Comparison of ENCODE assay signal across 9 mouse cellular contexts in the genomic region with DNA sequence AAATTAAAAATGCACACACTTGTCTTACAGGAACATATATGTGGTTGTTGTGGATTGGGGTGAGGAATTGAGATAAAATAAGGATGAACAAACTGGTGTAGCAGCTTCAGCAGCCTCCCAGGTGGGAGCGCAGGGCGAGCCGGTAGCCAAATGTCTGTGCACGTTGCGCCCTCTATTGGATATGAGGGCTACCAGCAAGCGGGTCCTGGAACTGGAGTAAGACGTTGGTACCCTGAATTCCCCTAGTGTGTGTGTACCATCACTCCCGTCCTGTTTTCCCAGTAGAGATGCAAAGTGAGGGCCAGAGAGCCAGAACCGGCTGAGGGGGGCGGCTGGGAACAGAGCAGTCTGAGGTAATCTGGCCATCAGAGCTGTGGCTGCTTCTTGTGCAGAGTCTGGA. TPM values are rescaled to one million over a fixed set of nuclear protein-coding genes. Genes with fewer than 3 reads are reported as not detected.
A peak's percentile ranks its signal among the peaks of the same experiment; 100 is the strongest.
DNase-seq lines count a peak whose midpoint lies in the region; TF ChIP-seq lines count a peak whose summit lies in the region.
"Had no signal": no experiment of that assay in that cellular context is flagged by ENCODE, and none has a peak within 500 bp of the region (broad histone marks: within the 10 kb centered on the region; RNA-seq: fewer than 3 reads in every experiment).

No protein-coding gene starts in this region.

- TF ChIP-seq CTCF in spleen, adult 2 months (IDR thresholded peaks at IDR 0.05; ENCODE audit: extremely low read depth, insufficient read depth, insufficient read length, insufficient replicate concordance), result peak; percentile 77; the same call in 1 of the 2 replicates

- no peak for TF ChIP-seq POLR2A in spleen, adult 2 months (IDR thresholded peaks at IDR 0.05; ENCODE audit: low read depth, low read length)

- WGBS in embryonic facial prominence, embryonic 10.5 days, result 8% methylated on average over 10 of the region's 10 CpGs
- WGBS in spleen, adult 2 months, result 4% methylated on average over 10 of the region's 10 CpGs

- H3K27me3 ChIP-seq in embryonic facial prominence, embryonic 10.5 days (replicated peaks; ENCODE audit: low read depth, poor library complexity, severe bottlenecking), result no peaks in the 10 kb centered on the region
- no peaks in the 10 kb centered on the region for H3K27me3 ChIP-seq in spleen, adult 2 months (ENCODE audit: control insufficient read depth, insufficient read depth, low read length)

- no peaks in the 10 kb centered on the region for H3K9me3 ChIP-seq in embryonic facial prominence, embryonic 10.5 days
- H3K9me3 ChIP-seq: lung, embryonic 15.5 days had no signal

- DNase-seq in left cerebral cortex, adult 18-20 months (ENCODE audit: low spot score in 2 of 2), result peak; percentile 76 to 81
- no peak for DNase-seq in left cerebral cortex, adult 8-10 months (ENCODE audit: low spot score in 2 of 2)
- DNase-seq in adipocyte (ENCODE audit: low spot score), result peak; percentile 74
- DNase-seq in embryonic facial prominence, embryonic 10.5 days (ENCODE audit: low spot score), result peak; percentile 70
- DNase-seq in heart, postnatal 4 days, result peak; percentile 84
- peak; percentile 75 for DNase-seq in layer of hippocampus, adult 9-10 months (ENCODE audit: low spot score)
- DNase-seq in lung, postnatal 25 days (ENCODE audit: low spot score), result peak; percentile 79
- DNase-seq in spleen, adult 2 months (ENCODE audit: low read depth in 1 of 2, low spot score in 2 of 2), result peak; percentile 21 to 67

- peaks cover 9% of the 10 kb centered on the region for H3K4me1 ChIP-seq in embryonic facial prominence, embryonic 10.5 days
- no peaks in the 10 kb centered on the region for H3K4me1 ChIP-seq in spleen, adult 2 months (ENCODE audit: control insufficient read depth, insufficient read depth, insufficient read length)

- no peak overlapping the region for H3K4me3 ChIP-seq in embryonic facial prominence, embryonic 10.5 days
- no peak overlapping the region for H3K4me3 ChIP-seq in spleen, adult 2 months (ENCODE audit: extremely low read depth, insufficient read depth, insufficient read length)
- H3K4me3 ChIP-seq: lung, embryonic 15.5 days had no signal

- H3K27ac ChIP-seq in embryonic facial prominence, embryonic 10.5 days (replicated peaks), result no peak overlapping the region
- no peak overlapping the region for H3K27ac ChIP-seq in spleen, adult 2 months (ENCODE audit: insufficient read depth, low read length)
- H3K27ac ChIP-seq: lung, embryonic 15.5 days had no signal

- H3K36me3 ChIP-seq in embryonic facial prominence, embryonic 10.5 days (replicated peaks), result 0 out of 2 replicates have a peak, but pooled peaks cover 2% of the 10 kb centered on the region
- no peaks in the 10 kb centered on the region for H3K36me3 ChIP-seq in spleen, adult 2 months (ENCODE audit: control insufficient read depth, insufficient read depth, low read length)
- H3K36me3 ChIP-seq: lung, embryonic 15.5 days had no signal

RNA-seq across cellular contexts. Expression of gene 1600014C23Rik, which starts 15.3 kb away (rescaled TPM):
- not detected for total RNA-seq in left cerebral cortex, adult 18-20 months (2021)
- total RNA-seq in left cerebral cortex, adult 8-10 months (2022), result 1 to 10 TPM in 1 of 4 experiments, under 1 TPM in 1, not detected in 2; 0.73 to 1.1 TPM
- not detected in 2 replicates for polyA plus RNA-seq in embryonic facial prominence, embryonic 10.5 days (2016; fragmentation: Nextera tagmentation; extraction: Ambion mirVana)
- total RNA-seq in heart, postnatal 4 days (2021), result under 1 TPM in 1 of 2 experiments, not detected in 1; 0.97 TPM
- not detected in 2 replicates for polyA plus RNA-seq in spleen, adult 2 months (2012; rRNA removed)
- polyA plus RNA-seq: lung, embryonic 15.5 days had no signal

RNA-seq across cellular contexts. Expression of gene Tmem63b, which starts 31.6 kb away (rescaled TPM):
- 100 to 1,000 TPM; 158 to 170 TPM for total RNA-seq in left cerebral cortex, adult 18-20 months (2021)
- total RNA-seq in left cerebral cortex, adult 8-10 months (2022), result 100 to 1,000 TPM; 157 to 171 (median 165) TPM
- 41.6 and 51.6 TPM in 2 replicates for polyA plus RNA-seq in embryonic facial prominence, embryonic 10.5 days (2016; fragmentation: Nextera tagmentation; extraction: Ambion mirVana)
- total RNA-seq in heart, postnatal 4 days (2021), result 10 to 100 TPM; 74.3 to 77.1 TPM
- 27.4 and 30.3 TPM in 2 replicates for polyA plus RNA-seq in spleen, adult 2 months (2012; rRNA removed)

RNA-seq across cellular contexts. Expression of gene Mrpl14, which starts 32.2 kb away (rescaled TPM):
- 10 to 100 TPM; 42.0 to 45.8 TPM for total RNA-seq in left cerebral cortex, adult 18-20 months (2021)
- 10 to 100 TPM; 40.5 to 45.5 (median 42.1) TPM for total RNA-seq in left cerebral cortex, adult 8-10 months (2022)
- 156 and 170 TPM in 2 replicates for polyA plus RNA-seq in embryonic facial prominence, embryonic 10.5 days (2016; fragmentation: Nextera tagmentation; extraction: Ambion mirVana)
- total RNA-seq in heart, postnatal 4 days (2021), result 10 to 100 TPM; 89.8 to 90.8 TPM
- polyA plus RNA-seq in spleen, adult 2 months (2012; rRNA removed), result 54.1 and 81.9 TPM in 2 replicates

RNA-seq across cellular contexts. Expression of gene Capn11, which starts 59.2 kb away (rescaled TPM):
- under 1 TPM; 0.33 to 0.91 TPM for total RNA-seq in left cerebral cortex, adult 18-20 months (2021)
- total RNA-seq in left cerebral cortex, adult 8-10 months (2022), result 1 to 10 TPM in 1 of 4 experiments, under 1 TPM in 2, not detected in 1; 0.43 to 1.7 (median 0.54) TPM
- polyA plus RNA-seq in embryonic facial prominence, embryonic 10.5 days (2016; fragmentation: Nextera tagmentation; extraction: Ambion mirVana), result 0.81 and 0.84 TPM in 2 replicates
- total RNA-seq in heart, postnatal 4 days (2021), result 1 to 10 TPM in 1 of 2 experiments, not detected in 1; 1.3 TPM
- not detected in 2 replicates for polyA plus RNA-seq in spleen, adult 2 months (2012; rRNA removed)

Comparison
In these comparisons a context has a peak if more than half of its experiments do, and no peak if none do; other contexts are left out.
1. DNase-seq: peak in left cerebral cortex, adult 18-20 months (2 of 2), adipocyte (single experiment), embryonic facial prominence, embryonic 10.5 days (single experiment), heart, postnatal 4 days (single experiment), layer of hippocampus, adult 9-10 months (single experiment), lung, postnatal 25 days (single experiment) and spleen, adult 2 months (2 of 2); none in left cerebral cortex, adult 8-10 months (0 of 2).